Mouse (Mus musculus) urinary bladder, postnatal 4 days (tissue): ENCODE measurements around the gene L3mbtl2.
A peak's percentile ranks its signal among the peaks of the same experiment; 100 is the strongest.
"Not testable (repeated sequence)": the region's sequence is repeated elsewhere in the genome, so short reads cannot be mapped to it uniquely, and the experiment has no call there.

ENCODE experiments used
- DNase-seq, 2 experiments: peaks; one replicate each; pipeline ENCODE4 v3.0.0; 2021 to 2022; ENCODE audit warnings: low spot score in 2 of 2

The L3mbtl2 gene

DNA sequence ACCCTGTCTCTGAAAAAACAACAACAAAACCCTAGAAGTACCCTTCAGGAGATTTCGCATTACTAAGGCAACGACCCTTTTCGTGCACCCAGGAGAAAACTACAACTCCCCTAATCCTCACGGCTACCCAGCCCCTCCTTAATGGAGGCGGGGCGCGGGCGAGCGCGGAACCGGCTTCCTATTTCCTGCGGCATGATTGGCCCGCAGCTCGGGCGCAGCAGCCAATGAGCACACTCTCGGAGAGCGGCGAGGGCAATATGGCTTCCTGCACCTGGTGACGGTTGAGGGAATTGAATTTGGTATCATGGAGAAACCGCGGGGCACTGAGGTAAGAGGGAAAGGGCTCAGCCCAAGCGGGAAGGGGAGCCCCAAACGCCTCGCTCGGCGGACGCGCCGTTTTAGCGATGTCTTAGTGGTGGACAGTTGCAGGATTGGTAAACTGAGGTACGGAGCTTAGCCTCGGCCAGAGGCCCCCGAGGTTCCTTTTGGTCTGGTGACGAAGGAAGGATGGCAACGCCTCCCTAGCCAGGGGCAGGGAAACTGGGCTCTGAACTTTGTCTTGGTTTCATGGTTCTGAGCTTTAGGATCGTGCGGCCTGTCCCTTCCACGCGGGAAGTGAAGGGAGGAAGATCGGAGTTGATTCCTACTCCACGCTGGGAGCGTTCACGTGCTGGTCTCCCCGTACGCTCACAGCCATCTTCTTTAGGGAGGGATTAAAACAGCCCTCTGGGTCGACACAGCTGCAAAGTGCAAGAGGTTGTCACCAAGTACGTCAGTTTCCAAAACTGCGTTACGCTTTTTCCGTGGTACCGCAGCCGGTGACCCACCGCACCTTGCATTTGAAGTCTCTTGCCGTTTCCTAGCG lies at the start of gene L3mbtl2:
L3mbtl2 (plus strand) TSS at position 193 of the 865 bp plus-strand sequence.
- DNase-seq = peak; percentile 85 to 90

DNA sequence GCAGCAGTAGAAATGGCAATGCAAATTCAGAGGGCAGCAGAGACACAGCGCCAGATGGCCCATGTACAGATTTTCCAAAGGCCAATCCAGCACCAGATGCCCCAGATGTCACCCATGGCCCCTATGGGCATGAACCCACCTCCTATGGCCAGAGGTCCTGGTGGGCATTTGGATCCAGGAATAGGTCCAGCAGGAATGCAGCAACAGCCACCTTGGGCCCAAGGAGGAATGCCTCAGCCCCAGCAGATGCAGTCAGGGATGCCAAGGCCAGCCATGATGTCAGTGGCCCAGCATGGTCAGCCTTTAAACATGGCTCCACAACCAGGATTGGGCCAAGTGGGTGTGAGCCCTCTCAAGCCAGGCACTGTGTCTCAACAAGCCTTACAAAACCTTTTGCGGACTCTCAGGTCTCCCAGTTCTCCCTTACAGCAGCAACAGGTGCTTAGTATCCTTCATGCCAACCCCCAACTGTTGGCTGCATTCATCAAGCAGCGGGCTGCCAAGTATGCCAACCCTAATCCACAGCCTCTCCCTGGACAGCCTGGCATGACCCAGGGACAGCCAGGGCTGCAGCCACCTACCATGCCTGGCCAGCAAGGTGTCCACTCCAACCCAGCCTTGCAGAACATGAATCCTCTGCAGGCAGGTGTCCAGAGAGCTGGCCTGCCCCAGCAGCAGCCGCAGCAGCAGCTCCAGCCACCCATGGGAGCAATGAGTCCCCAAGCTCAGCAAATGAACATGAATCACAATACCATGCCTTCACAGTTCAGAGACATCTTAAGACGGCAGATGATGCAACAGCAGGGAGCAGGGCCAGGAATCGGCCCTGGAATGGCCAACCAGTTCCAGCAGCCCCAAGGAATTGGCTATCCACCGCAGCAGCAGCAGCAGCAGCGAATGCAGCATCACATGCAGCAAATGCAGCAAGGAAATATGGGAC lies 13.9 kb upstream of the L3mbtl2 start:
- DNase-seq = no peak

- DNase-seq = no peak
These were observed 13.1 kb upstream of the L3mbtl2 start for GRCm38 (mm10) chr15:81650636-81651035.

- DNase-seq = no peak
These were observed 2.0 kb upstream of the L3mbtl2 start for GRCm38 (mm10) chr15:81661701-81662100.

DNA sequence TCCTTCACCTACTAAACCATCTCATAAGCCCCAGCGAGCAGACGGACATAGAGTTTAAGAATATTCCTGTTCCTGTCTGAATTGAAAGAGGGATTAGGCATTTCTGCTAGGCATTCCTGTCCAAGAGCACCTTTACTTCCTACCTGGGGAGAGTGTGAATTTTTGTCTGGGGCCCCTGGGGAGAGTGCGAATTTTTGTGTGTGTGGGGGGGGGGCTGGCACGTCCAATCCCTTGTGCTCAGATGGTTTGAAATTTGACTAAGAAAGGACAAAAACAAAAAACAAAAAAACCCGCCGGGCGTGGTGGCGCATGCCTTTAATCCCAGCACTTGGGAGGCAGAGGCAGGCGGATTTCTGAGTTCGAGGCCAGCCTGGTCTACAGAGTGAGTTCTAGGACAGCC lies 408 bp upstream of the L3mbtl2 start:
- DNase-seq = no peak

DNA sequence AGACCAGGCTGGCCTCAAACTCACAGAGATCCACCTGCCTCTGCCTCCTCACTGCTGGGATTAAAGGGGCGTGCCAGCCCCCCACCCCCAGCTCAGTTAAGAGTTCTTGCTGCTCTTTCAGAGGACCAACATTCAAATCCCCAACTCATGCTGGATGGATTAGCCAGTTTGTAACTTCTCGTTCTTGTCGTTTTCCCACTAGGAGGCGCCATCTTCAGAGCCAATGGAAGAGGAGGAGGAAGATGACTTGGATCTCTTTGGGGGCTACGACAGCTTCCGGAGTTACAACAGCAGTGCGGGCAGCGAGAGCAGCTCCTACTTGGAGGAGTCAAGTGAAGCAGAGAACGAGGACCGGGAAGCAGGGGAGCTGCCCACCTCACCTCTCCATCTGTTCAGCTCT lies 3.3 kb downstream of the L3mbtl2 start:
- DNase-seq = no peak

- DNase-seq = no peak
These were observed 6.5 kb downstream of the L3mbtl2 start for GRCm38 (mm10) chr15:81670231-81670640.

- no peak for DNase-seq
These were observed 12.9 kb downstream of the L3mbtl2 start for GRCm38 (mm10) chr15:81676637-81677036.

DNA sequence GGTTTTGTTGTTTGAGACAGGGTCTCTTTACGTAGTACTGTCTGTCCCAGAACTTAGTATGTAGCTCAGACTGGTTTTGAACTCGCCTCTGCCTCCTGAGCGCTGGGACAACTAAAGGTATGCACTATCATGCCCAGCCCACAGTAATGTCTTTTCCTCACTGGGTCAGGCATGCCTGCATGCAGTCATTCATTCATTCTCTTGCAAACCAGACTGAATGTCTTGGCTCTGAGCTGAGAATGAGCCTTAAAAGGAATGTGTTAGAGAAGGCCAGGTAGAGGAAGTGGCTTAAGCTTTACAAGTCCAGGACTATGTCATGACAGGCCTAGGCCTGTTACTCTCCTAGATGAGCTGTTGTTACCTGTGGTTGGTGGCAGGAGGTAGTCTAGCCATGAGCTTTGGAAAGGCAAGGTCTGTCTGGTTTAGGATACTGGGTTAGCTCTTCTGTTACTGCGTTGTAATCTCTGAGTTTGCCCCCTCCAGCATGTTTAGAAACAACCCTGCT lies 16.7 kb downstream of the L3mbtl2 start:
- DNase-seq = no peak

- no peak for DNase-seq
These were observed 29.8 kb downstream of the L3mbtl2 start for GRCm38 (mm10) chr15:81693366-81693966.

GRCm38 (mm10) chr15:81693967-81694881 lies 30.5 kb downstream of the L3mbtl2 start:
- DNase-seq = peak; percentile 78 to 87

DNA sequence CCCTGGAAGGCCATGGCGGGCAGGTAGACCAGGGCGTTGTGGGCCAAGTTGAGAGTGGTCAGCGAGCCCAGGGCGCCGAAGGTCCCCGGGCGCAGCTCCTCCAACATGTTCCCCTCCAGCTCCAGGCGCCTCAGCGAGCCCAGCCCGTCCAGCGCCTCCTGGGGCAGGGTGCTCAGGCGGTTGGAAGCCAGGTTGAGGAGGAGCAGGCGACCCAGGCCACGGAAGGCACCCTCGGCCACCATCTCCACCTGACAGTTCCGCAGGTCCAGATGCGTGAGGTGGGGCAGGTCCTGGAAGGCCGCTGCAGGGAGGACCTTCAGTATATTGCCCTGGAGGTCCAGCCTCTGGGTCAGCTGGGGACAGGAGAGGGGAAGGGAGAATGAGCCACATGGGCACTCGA lies 31.2 kb downstream of the L3mbtl2 start:
- DNase-seq = no peak

DNA sequence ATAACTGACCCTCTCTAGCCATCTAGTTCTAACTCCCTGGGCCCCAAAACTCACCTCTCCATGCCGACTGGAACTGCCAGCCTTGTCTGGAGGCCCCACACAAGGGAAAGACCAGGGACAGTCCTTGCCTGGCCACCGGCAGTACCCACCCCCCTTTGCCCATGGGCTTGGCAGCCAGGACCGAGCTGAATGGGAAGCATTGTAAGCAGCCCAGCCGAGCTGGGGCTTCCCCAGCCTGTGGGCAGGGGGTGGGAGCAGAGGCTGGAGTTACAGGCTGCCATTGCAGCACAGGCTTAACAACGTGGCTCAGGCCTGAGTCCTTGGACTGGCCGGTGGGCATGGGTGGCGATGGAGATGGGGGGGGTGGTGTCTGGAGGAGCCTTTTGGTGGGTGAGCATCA lies 33.5 kb downstream of the L3mbtl2 start, which contains the start of gene Chadl:
Chadl (minus strand) TSS at position 113 of the 400 bp plus-strand sequence.
- DNase-seq = no peak

- no peak for DNase-seq
These were observed 34.2 kb downstream of the L3mbtl2 start for GRCm38 (mm10) chr15:81697847-81698246.

DNA sequence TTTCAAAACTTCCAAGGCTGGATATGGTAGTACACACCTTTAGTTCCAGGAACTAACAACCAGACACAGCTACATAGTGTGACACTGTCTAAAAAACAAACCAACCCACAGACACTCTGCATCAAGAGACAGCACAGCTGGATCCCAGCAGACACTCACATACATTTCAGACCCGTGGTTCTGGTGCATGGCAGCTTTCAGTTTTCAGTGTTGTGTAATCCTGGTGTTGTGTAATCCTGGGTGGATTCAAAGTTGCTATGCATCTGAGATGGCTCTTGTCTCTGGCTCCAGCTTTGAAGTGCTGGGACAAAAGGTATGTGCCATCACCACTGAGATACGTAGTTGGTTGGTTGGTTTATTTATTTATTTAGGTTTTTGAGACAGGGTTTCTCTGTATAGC lies 34.8 kb downstream of the L3mbtl2 start:
- no peak for DNase-seq

- DNase-seq = no peak
These were observed 36.5 kb downstream of the L3mbtl2 start for GRCm38 (mm10) chr15:81700161-81700560.

DNA sequence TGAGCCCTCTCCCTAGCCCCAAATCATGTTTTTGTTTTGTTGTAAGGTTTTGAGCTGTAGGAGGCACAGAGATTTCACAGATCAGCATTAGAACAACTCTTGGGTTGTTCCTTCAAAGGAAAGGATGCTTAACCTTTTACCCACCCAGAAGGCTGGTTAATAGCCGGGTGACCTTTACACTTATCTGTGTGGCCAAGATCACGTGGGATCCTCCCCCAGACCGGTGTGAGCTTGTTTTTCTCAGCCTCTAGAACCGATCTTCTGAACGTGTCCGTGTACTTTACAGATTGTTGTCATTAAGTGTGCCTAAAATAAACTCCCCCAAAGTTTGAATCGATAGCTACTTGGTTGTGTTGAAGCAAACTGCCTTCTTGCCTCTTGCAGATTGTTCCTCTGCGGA lies 36.9 kb downstream of the L3mbtl2 start:
- no peak for DNase-seq

GRCm38 (mm10) chr15:81701350-81701749 lies 37.7 kb downstream of the L3mbtl2 start:
- DNase-seq = not testable (repeated sequence)

- DNase-seq = no peak
These were observed 38.8 kb downstream of the L3mbtl2 start for GRCm38 (mm10) chr15:81702306-81703093.

DNA sequence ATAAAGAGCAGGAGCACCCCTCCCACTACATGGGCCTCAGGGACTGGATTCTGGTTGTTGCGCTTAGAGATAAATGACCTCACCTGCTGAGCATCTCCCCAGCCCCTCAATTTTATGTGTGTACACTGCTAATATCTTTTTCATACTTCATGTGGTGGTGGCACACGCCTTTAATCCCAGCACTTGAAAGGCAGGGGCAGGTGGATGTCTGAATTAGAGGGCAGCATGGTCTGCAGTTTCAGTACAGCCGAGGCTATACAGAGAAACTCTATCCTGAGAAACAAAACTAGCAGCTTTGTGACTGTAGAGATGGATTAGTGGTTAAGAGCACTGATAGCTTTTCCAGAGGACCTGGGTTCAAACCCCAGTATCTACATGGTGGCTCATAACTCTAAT lies 39.4 kb downstream of the L3mbtl2 start:
- no peak for DNase-seq
